Mouse (Mus musculus) E14TG2a.4 (cell line): ENCODE measurements around the gene Ppdpf.

ENCODE experiments used
- CTCF ChIP-seq: conservative IDR thresholded peaks from 2 replicates; pipeline ENCODE4 v1.5.1; 2014; ENCODE audit warnings: low read length
- NANOG ChIP-seq: IDR thresholded peaks from 2 replicates; pipeline ENCODE4 v1.6.1; 2014; ENCODE audit warnings: borderline replicate concordance, low read length, mixed read lengths

GRCm38 (mm10) chr2:181158471-181158870 lies 28.6 kb upstream of the Ppdpf start:
- TF ChIP-seq CTCF (no peak), NANOG (no peak)
